Mouse (Mus musculus) heart, embryonic 16.5 days (tissue): ENCODE results near the gene Endou. TPM values are rescaled to one million over a fixed set of nuclear protein-coding genes. Genes with fewer than 3 reads are reported as not detected.

Experiments used
- ATAC-seq: fragments of 200-750 bp; cut with Nextera tagmentation; replicated peaks from 2 replicates; pipeline ENCODE4 v1.8.0; 2017; ENCODE audit warnings: moderate number of reproducible peaks; ENCODE audit not compliant: insufficient read depth, low FRiP score; ENCODE audit errors: extremely low read depth
- H3K27ac ChIP-seq: fragments of 300-500 bp; sonication (generic); 2 replicates; pipeline ENCODE4 v1.5.1; 2014; ENCODE audit warnings: mild to moderate bottlenecking, low read length, control low read depth, moderate library complexity
- H3K27me3 ChIP-seq: fragments of 300-500 bp; sonication (generic); 2 replicates; pipeline ENCODE4 v1.6.1; 2014; ENCODE audit warnings: low read length, mixed read lengths; ENCODE audit not compliant: control insufficient read depth, insufficient read depth
- H3K36me3 ChIP-seq: fragments of 300-500 bp; sonication (generic); 2 replicates; pipeline ENCODE4 v1.6.1; 2014; ENCODE audit not compliant: control insufficient read depth, insufficient read depth
- H3K4me1 ChIP-seq: fragments of 300-500 bp; sonication (generic); 2 replicates; pipeline ENCODE4 v1.6.1; 2014; ENCODE audit warnings: low read length, mixed read lengths; ENCODE audit not compliant: control insufficient read depth, insufficient read depth
- H3K4me2 ChIP-seq: fragments of 300-500 bp; sonication (generic); 2 replicates; pipeline ENCODE4 v1.6.1; 2014; ENCODE audit warnings: low read depth, mild to moderate bottlenecking, control low read depth, low read length
- H3K4me3 ChIP-seq: fragments of 300-500 bp; sonication (generic); 2 replicates; pipeline ENCODE4 v1.5.1; 2014; ENCODE audit warnings: mild to moderate bottlenecking, control low read depth, low read length
- H3K9ac ChIP-seq: fragments of 300-500 bp; sonication (generic); 2 replicates; pipeline ENCODE4 v1.6.1; 2014; ENCODE audit warnings: low read length, control low read depth
- H3K9me3 ChIP-seq: fragments of 300-500 bp; sonication (generic); replicated peaks from 2 replicates; pipeline ENCODE4 v1.6.1; 2016; ENCODE audit warnings: low read length; ENCODE audit not compliant: control insufficient read depth
- WGBS: fragments of 180-500 bp; shearing (Covaris S2); extraction: QIAGEN DNeasy Blood & Tissue Kit; methylation state at CpG from one replicate; pipeline ENCODE4 v1.1.7; 2014; 5-methylcytosine and 5-hydroxymethylcytosine counted together
- polyA plus RNA-seq: library from polyadenylated mRNA; unstranded; fragments of >200 nt; fragmentation: Nextera tagmentation; extraction: Ambion mirVana; gene quantifications from 2 replicates; pipeline ENCODE4 v1.2.1, GENCODE M21; 2015

Endou gene
- polyA plus RNA-seq, 1 experiment from 2014 or later, result 9.6 TPM

- peak; percentile 94 for ATAC-seq
- H3K4me2 ChIP-seq, result peak within 1 kb of the TSS; percentile 94
- under 1% methylated on average over 71 of the region's 71 CpGs for WGBS
Observed at GRCm38 (mm10) chr15:97705211-97706050, 25.7 kb downstream of the Endou start, which contains the start of gene Rpap3. Gene Rpap3, minus strand, starts transcription at chr15:97705825.

GRCm38 (mm10) chr15:97696616-97697015, 34.5 kb downstream of the Endou start:
- Histone ChIP-seq H3K4me2 (no peak overlapping the region), H3K4me1 (no peaks in the 10 kb centered on the region), H3K9ac (no peak overlapping the region), H3K27me3 (no peaks in the 10 kb centered on the region), H3K4me3 (no peak overlapping the region), H3K36me3 (peaks cover 51% of the 10 kb centered on the region), H3K27ac (no peak overlapping the region), H3K9me3 (no peaks in the 10 kb centered on the region)
- WGBS, result 90% methylated on average over 10 of the region's 10 CpGs
- no peak for ATAC-seq

More at GRCm38 (mm10) chr15:97705211-97706050, 25.7 kb downstream of the Endou start, which contains the start of gene Rpap3:
- H3K36me3 ChIP-seq, result peaks cover 16% of the 10 kb centered on the region
- peak within 1 kb of the TSS; percentile 97 for H3K4me3 ChIP-seq
- H3K4me1 ChIP-seq, result peaks cover 7% of the 10 kb centered on the region; the same call in 1 of the 2 replicates
- H3K27ac ChIP-seq, result peak within 1 kb of the TSS; percentile 66
- no peaks in the 10 kb centered on the region for H3K27me3 ChIP-seq
- H3K9me3 ChIP-seq, result no peaks in the 10 kb centered on the region
- peak within 1 kb of the TSS; percentile 90 for H3K9ac ChIP-seq

- no peaks in the 10 kb centered on the region for H3K9me3 ChIP-seq
- 86% methylated on average over 5 of the region's 5 CpGs for WGBS
- H3K4me3 ChIP-seq, result no peak overlapping the region
- no peaks in the 10 kb centered on the region for H3K4me1 ChIP-seq
- H3K4me2 ChIP-seq, result no peak overlapping the region
- no peak for ATAC-seq
- H3K27me3 ChIP-seq, result no peaks in the 10 kb centered on the region
- H3K27ac ChIP-seq, result no peak overlapping the region
- H3K36me3 ChIP-seq, result peaks cover 42% of the 10 kb centered on the region
- no peak overlapping the region for H3K9ac ChIP-seq
Observed at GRCm38 (mm10) chr15:97693411-97693810, 37.7 kb downstream of the Endou start.

GRCm38 (mm10) chr15:97684118-97684517, 47.0 kb downstream of the Endou start:
- Histone ChIP-seq H3K36me3 (peaks cover 63% of the 10 kb centered on the region), H3K27ac (no peak overlapping the region), H3K4me1 (no peaks in the 10 kb centered on the region), H3K9me3 (no peaks in the 10 kb centered on the region), H3K4me2 (no peak overlapping the region), H3K27me3 (no peaks in the 10 kb centered on the region), H3K9ac (no peak overlapping the region), H3K4me3 (no peak overlapping the region)
- WGBS, result 90% methylated on average over 9 of the region's 9 CpGs
- ATAC-seq, result no peak

GRCm38 (mm10) chr15:97682053-97682452, 49.1 kb downstream of the Endou start:
- no peaks in the 10 kb centered on the region for H3K9me3 ChIP-seq
- WGBS, result 85% methylated on average over 8 of the region's 8 CpGs
- no peak overlapping the region for H3K9ac ChIP-seq
- no peaks in the 10 kb centered on the region for H3K4me1 ChIP-seq
- H3K4me3 ChIP-seq, result no peak overlapping the region
- H3K27ac ChIP-seq, result no peak overlapping the region
- no peak for ATAC-seq
- no peak overlapping the region for H3K4me2 ChIP-seq
- no peaks in the 10 kb centered on the region for H3K27me3 ChIP-seq
- peaks cover 67% of the 10 kb centered on the region for H3K36me3 ChIP-seq

GRCm38 (mm10) chr15:97679991-97680681, 51.0 kb downstream of the Endou start:
- 75% methylated on average over 18 of the region's 18 CpGs for WGBS
- Histone ChIP-seq H3K4me3 (no peak overlapping the region), H3K4me2 (no peak overlapping the region), H3K9me3 (no peaks in the 10 kb centered on the region), H3K27ac (peak overlapping the region; percentile 23; the same call in 1 of the 2 replicates), H3K9ac (no peak overlapping the region), H3K36me3 (peaks cover 59% of the 10 kb centered on the region), H3K27me3 (no peaks in the 10 kb centered on the region), H3K4me1 (no peaks in the 10 kb centered on the region)
- ATAC-seq, result peak; percentile 55

GRCm38 (mm10) chr15:97677341-97677740, 53.8 kb downstream of the Endou start:
- Histone ChIP-seq H3K4me1 (no peaks in the 10 kb centered on the region), H3K27ac (no peak overlapping the region), H3K4me3 (no peak overlapping the region), H3K27me3 (no peaks in the 10 kb centered on the region), H3K9me3 (no peaks in the 10 kb centered on the region), H3K4me2 (no peak overlapping the region), H3K9ac (no peak overlapping the region), H3K36me3 (peaks cover 46% of the 10 kb centered on the region)
- 87% methylated on average over 3 of the region's 3 CpGs for WGBS
- no peak for ATAC-seq

GRCm38 (mm10) chr15:97675927-97676326, 55.2 kb downstream of the Endou start:
- Histone ChIP-seq H3K27me3 (no peaks in the 10 kb centered on the region), H3K9ac (no peak overlapping the region), H3K4me3 (no peak overlapping the region), H3K4me1 (no peaks in the 10 kb centered on the region), H3K4me2 (no peak overlapping the region), H3K36me3 (peaks cover 37% of the 10 kb centered on the region), H3K9me3 (no peaks in the 10 kb centered on the region), H3K27ac (no peak overlapping the region)
- no peak for ATAC-seq
- 93% methylated on average over 13 of the region's 13 CpGs for WGBS

- H3K4me3 ChIP-seq, result no peak overlapping the region
- peaks cover 31% of the 10 kb centered on the region for H3K36me3 ChIP-seq
- H3K4me2 ChIP-seq, result no peak overlapping the region
- no peak overlapping the region for H3K9ac ChIP-seq
- H3K27ac ChIP-seq, result no peak overlapping the region
- H3K4me1 ChIP-seq, result no peaks in the 10 kb centered on the region
- no peaks in the 10 kb centered on the region for H3K27me3 ChIP-seq
- ATAC-seq, result no peak
- WGBS, result 90% methylated on average over 4 of the region's 4 CpGs
- H3K9me3 ChIP-seq, result no peaks in the 10 kb centered on the region
Observed at GRCm38 (mm10) chr15:97674423-97674822, 56.7 kb downstream of the Endou start.
